Mouse (Mus musculus) kidney, adult 9 months (tissue): Measurements from ENCODE around the gene Brsk2.

Source experiments
- DNase-seq: peaks from one replicate; pipeline ENCODE4 v3.0.0; 2022

Gene Brsk2

GRCm38 (mm10) chr7:142035048-142035811, 85.7 kb downstream of the Brsk2 start:
- peak; percentile 29 for DNase-seq

GRCm38 (mm10) chr7:142037553-142038170, 88.1 kb downstream of the Brsk2 start:
- peak; percentile 68 for DNase-seq

GRCm38 (mm10) chr7:142040756-142041155, 91.2 kb downstream of the Brsk2 start:
- peak; percentile 34 for DNase-seq

GRCm38 (mm10) chr7:142045344-142045743, 95.8 kb downstream of the Brsk2 start:
- no peak for DNase-seq

- DNase-seq, result no peak
Observed at GRCm38 (mm10) chr7:142045932-142046331, 96.4 kb downstream of the Brsk2 start.

GRCm38 (mm10) chr7:142050536-142050935, 101.0 kb downstream of the Brsk2 start:
- no peak for DNase-seq
